Mouse (Mus musculus) right cerebral cortex, adult 18-20 months (tissue): ENCODE measurements at regions not wholly inside any gene's neighbourhood (a gene's known extent, or its start where the extent isn't known, plus 50 kb on each side); places are given as distances from the start of the nearest gene placed in this dataset.
"Not testable (repeated sequence)": the region's sequence is repeated elsewhere in the genome, so short reads cannot be mapped to it uniquely, and the experiment has no call there.

Source experiments
- DNase-seq: peaks from one replicate; pipeline ENCODE4 v3.0.0; 2022; ENCODE audit warnings: mixed read lengths

GRCm38 (mm10) chr10:27761402-27761801 is 141.8 kb upstream of the Lama2 start:
- peak; percentile 16 for DNase-seq

- peak; percentile 21 for DNase-seq
These were observed 182.8 kb upstream of the Lama2 start for GRCm38 (mm10) chr10:27802368-27802767.

- DNase-seq = no peak
These were observed 190.0 kb upstream of the Lama2 start for GRCm38 (mm10) chr10:27809539-27809938.

GRCm38 (mm10) chr10:27825671-27826070 is 206.1 kb upstream of the Lama2 start:
- DNase-seq = not testable (repeated sequence)

- no peak for DNase-seq
These were observed 208.8 kb upstream of the Lama2 start for GRCm38 (mm10) chr10:27828346-27828745.

- DNase-seq = no peak
These were observed 219.1 kb upstream of the Lama2 start for GRCm38 (mm10) chr10:27838666-27839065.

GRCm38 (mm10) chr10:27841042-27841709 is 221.6 kb upstream of the Lama2 start:
- DNase-seq = no peak

GRCm38 (mm10) chr10:27843010-27843409 is 223.5 kb upstream of the Lama2 start:
- DNase-seq = peak; percentile 18

- DNase-seq = no peak
These were observed 211.0 kb upstream of the Ptprk start for GRCm38 (mm10) chr10:27863625-27864024.

GRCm38 (mm10) chr10:27880867-27881266 is 193.8 kb upstream of the Ptprk start:
- DNase-seq = no peak

- DNase-seq = no peak
These were observed 182.7 kb upstream of the Ptprk start for GRCm38 (mm10) chr10:27891778-27892512.

- no peak for DNase-seq
These were observed 158.2 kb upstream of the Ptprk start for GRCm38 (mm10) chr10:27916406-27916805.

GRCm38 (mm10) chr10:27927266-27927665 is 147.4 kb upstream of the Ptprk start:
- DNase-seq = no peak

GRCm38 (mm10) chr10:27942136-27942535 is 132.5 kb upstream of the Ptprk start:
- peak; percentile 29 for DNase-seq

GRCm38 (mm10) chr10:27949127-27949526 is 125.5 kb upstream of the Ptprk start:
- no peak for DNase-seq

GRCm38 (mm10) chr10:27968202-27968601 is 106.4 kb upstream of the Ptprk start:
- no peak for DNase-seq

GRCm38 (mm10) chr10:27984047-27984446 is 90.6 kb upstream of the Ptprk start:
- no peak for DNase-seq

GRCm38 (mm10) chr10:27985068-27985467 is 89.6 kb upstream of the Ptprk start:
- DNase-seq = no peak

GRCm38 (mm10) chr10:27987026-27987425 is 87.6 kb upstream of the Ptprk start:
- no peak for DNase-seq

- DNase-seq = no peak
These were observed 86.6 kb upstream of the Ptprk start for GRCm38 (mm10) chr10:27988066-27988465.

- no peak for DNase-seq
These were observed 84.1 kb upstream of the Ptprk start for GRCm38 (mm10) chr10:27990359-27991056.

GRCm38 (mm10) chr10:27991057-27991365 is 83.6 kb upstream of the Ptprk start:
- no peak for DNase-seq

- no peak for DNase-seq
These were observed 80.1 kb upstream of the Ptprk start for GRCm38 (mm10) chr10:27994376-27995034.

GRCm38 (mm10) chr10:27995035-27995399 is 79.6 kb upstream of the Ptprk start:
- DNase-seq = no peak
